Mouse (Mus musculus) heart, embryonic 16.5 days (tissue): Measurements from ENCODE around the gene Rimbp3. TPM values are rescaled to one million over a fixed set of nuclear protein-coding genes. Genes with fewer than 3 reads are reported as not detected.
"Not testable (repeated sequence)": the region's sequence is repeated elsewhere in the genome, so short reads cannot be mapped to it uniquely, and the experiment has no call there.

Experiments used
- ATAC-seq: fragments of 200-750 bp; cut with Nextera tagmentation; replicated peaks from 2 replicates; pipeline ENCODE4 v1.8.0; 2017; ENCODE audit warnings: moderate number of reproducible peaks; ENCODE audit not compliant: insufficient read depth, low FRiP score; ENCODE audit errors: extremely low read depth
- H3K27ac ChIP-seq: fragments of 300-500 bp; sonication (generic); 2 replicates; pipeline ENCODE4 v1.5.1; 2014; ENCODE audit warnings: mild to moderate bottlenecking, low read length, control low read depth, moderate library complexity
- H3K27me3 ChIP-seq: fragments of 300-500 bp; sonication (generic); 2 replicates; pipeline ENCODE4 v1.6.1; 2014; ENCODE audit warnings: low read length, mixed read lengths; ENCODE audit not compliant: control insufficient read depth, insufficient read depth
- H3K36me3 ChIP-seq: fragments of 300-500 bp; sonication (generic); 2 replicates; pipeline ENCODE4 v1.6.1; 2014; ENCODE audit not compliant: control insufficient read depth, insufficient read depth
- H3K4me1 ChIP-seq: fragments of 300-500 bp; sonication (generic); 2 replicates; pipeline ENCODE4 v1.6.1; 2014; ENCODE audit warnings: low read length, mixed read lengths; ENCODE audit not compliant: control insufficient read depth, insufficient read depth
- H3K4me2 ChIP-seq: fragments of 300-500 bp; sonication (generic); 2 replicates; pipeline ENCODE4 v1.6.1; 2014; ENCODE audit warnings: low read depth, mild to moderate bottlenecking, control low read depth, low read length
- H3K4me3 ChIP-seq: fragments of 300-500 bp; sonication (generic); 2 replicates; pipeline ENCODE4 v1.5.1; 2014; ENCODE audit warnings: mild to moderate bottlenecking, control low read depth, low read length
- H3K9ac ChIP-seq: fragments of 300-500 bp; sonication (generic); 2 replicates; pipeline ENCODE4 v1.6.1; 2014; ENCODE audit warnings: low read length, control low read depth
- H3K9me3 ChIP-seq: fragments of 300-500 bp; sonication (generic); replicated peaks from 2 replicates; pipeline ENCODE4 v1.6.1; 2016; ENCODE audit warnings: low read length; ENCODE audit not compliant: control insufficient read depth
- WGBS: fragments of 180-500 bp; shearing (Covaris S2); extraction: QIAGEN DNeasy Blood & Tissue Kit; methylation state at CpG from one replicate; pipeline ENCODE4 v1.1.7; 2014; 5-methylcytosine and 5-hydroxymethylcytosine counted together
- polyA plus RNA-seq: library from polyadenylated mRNA; unstranded; fragments of >200 nt; fragmentation: Nextera tagmentation; extraction: Ambion mirVana; gene quantifications from 2 replicates; pipeline ENCODE4 v1.2.1, GENCODE M21; 2015

Rimbp3 gene
- polyA plus RNA-seq = 0.17 and 0.34 TPM in 2 replicates

DNA sequence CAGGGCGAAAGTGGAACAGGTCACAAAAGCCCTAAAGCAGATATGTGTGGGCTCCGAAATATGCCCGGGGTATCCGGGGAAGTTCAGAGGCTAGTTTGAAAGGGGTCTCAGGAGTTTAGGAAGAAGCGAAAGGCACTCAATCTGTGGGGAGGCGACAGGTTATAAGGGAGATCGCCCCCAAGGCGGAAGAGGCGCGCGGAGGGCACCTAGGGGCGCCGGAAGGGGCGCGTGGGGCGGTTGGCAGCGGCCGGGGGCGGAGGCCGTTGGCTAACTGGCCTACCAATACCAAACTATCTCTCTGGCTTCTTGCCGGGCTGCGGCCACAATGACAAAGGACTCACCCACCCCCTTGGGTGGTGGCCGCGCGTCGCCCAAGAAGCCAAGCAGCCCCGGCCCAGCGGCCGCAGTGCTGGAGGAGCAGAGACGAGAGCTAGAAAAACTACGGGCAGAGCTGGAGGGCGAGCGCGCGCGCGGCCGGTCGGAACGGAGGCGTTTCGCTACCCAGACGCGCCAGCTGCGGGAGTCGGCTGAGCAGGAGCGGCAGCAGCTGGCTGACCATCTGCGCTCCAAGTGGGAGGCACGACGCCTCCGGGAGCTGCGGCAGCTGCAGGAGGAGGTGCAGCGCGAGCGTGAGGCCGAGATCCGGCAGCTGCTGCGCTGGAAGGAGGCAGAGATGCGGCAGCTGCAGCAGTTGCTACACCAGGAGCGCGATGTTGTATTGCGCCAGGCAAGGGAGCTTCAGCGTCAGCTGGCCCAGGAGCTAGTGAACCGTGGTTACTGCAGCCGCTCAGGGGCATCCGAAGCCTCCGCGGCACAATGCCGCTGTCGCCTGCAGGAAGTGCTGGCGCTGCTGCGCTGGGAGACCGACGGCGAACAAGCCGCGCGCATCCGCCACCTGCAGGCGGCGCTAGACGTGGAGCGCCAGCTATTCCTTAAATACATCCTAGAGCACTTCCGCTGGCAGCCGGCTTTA is at the start of gene Rimbp3:
Gene Rimbp3 (plus strand): TSS at position 215 of the 973 bp plus-strand sequence.
- H3K27me3 ChIP-seq = peaks cover 8% of the 10 kb centered on the region; the same call in 1 of the 2 replicates
- H3K9ac ChIP-seq = peak within 1 kb of the TSS; percentile 73
- H3K4me1 ChIP-seq = peaks cover 11% of the 10 kb centered on the region
- peak within 1 kb of the TSS; percentile 62 for H3K4me3 ChIP-seq
- H3K4me2 ChIP-seq = peak within 1 kb of the TSS; percentile 96
- no peak within 1 kb of the TSS for H3K27ac ChIP-seq
- H3K9me3 ChIP-seq = no peaks in the 10 kb centered on the region
- under 1% methylated on average over 83 of the region's 85 CpGs for WGBS
- no peaks in the 10 kb centered on the region for H3K36me3 ChIP-seq
- peak; percentile 74 for ATAC-seq

DNA sequence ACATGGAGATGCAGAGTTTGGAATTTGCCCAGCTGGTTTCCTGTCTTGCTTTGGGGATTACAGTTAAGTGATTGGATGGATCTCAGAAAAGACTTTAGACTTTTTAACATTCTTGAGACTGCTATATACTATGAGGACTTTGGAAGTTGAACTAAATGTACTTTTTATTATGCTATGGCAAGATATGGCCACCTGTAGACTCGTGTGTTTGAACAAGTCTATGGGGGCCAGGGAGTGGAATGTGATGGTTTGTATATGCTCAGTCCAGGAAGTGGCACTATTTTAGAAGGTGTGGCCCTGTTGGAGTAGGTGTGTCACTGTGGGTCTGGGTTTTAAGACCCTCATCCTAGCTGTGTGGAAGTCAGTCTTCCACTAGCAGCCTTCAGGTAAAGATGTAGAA is 42.9 kb upstream of the Rimbp3 start:
- H3K27me3 ChIP-seq, H3K4me3 ChIP-seq, ATAC-seq, H3K9me3 ChIP-seq, H3K9ac ChIP-seq, H3K27ac ChIP-seq, H3K4me1 ChIP-seq, H3K4me2 ChIP-seq: not testable (repeated sequence)
- H3K36me3 ChIP-seq = peaks cover 15% of the 10 kb centered on the region
- WGBS = 84% methylated on average over 1 of the region's 1 CpGs

DNA sequence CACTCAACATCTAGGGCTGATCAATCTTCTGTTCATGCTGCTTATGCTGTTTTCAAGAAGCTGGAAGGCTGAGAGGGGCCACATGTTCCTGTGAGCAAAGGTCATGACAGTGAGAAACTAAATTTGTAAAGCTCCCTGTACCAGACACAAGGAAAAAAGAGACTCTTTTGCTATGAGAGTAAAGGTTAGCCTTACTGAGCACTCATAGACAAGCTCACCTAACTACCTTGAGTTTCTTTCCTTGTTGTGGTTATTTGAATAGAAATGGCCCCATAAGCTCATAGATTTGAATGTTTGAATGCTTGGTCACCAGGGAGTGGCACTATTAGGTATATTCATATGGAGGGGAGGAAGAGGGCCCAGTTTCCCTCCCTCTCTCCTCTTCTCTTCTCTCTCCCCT is 41.2 kb upstream of the Rimbp3 start:
- Histone ChIP-seq H3K9me3 (no peaks in the 10 kb centered on the region), H3K4me1 (no peaks in the 10 kb centered on the region), H3K36me3 (peaks cover 18% of the 10 kb centered on the region), H3K27me3 (no peaks in the 10 kb centered on the region), H3K4me2 (no peak overlapping the region), H3K9ac (no peak overlapping the region), H3K27ac (no peak overlapping the region), H3K4me3 (no peak overlapping the region)
- no peak for ATAC-seq

- no peak overlapping the region for H3K4me2 ChIP-seq
- 83% methylated on average over 5 of the region's 5 CpGs for WGBS
- peaks cover 25% of the 10 kb centered on the region for H3K36me3 ChIP-seq
- no peaks in the 10 kb centered on the region for H3K9me3 ChIP-seq
- H3K4me3 ChIP-seq = no peak overlapping the region
- H3K4me1 ChIP-seq = no peaks in the 10 kb centered on the region
- no peaks in the 10 kb centered on the region for H3K27me3 ChIP-seq
- H3K27ac ChIP-seq = no peak overlapping the region
- ATAC-seq = no peak
- H3K9ac ChIP-seq = no peak overlapping the region
Measured at GRCm38 (mm10) chr16:17168049-17168448, 40.4 kb upstream of the Rimbp3 start.

DNA sequence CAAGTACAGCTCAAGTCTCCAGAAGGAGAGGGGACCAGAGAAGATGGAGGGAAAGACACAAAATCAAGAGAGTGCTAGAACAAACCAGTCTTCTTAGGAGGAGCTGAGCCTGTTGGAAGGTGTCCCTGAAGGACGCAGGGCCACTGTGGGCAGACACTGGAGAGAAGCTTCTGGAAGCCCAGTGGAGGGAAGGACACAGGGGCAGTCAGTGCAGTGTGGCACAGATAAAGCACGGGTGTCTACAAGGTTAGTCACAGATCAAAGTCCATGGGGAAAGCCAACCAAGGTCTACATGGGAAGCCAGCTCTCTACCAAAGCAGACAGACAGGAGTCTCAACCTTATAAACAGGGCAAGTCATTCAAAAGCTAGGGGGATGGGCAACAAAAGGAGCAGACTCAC is 32.6 kb upstream of the Rimbp3 start:
- no peak for ATAC-seq
- Histone ChIP-seq H3K27me3 (no peaks in the 10 kb centered on the region), H3K9ac (no peak overlapping the region), H3K36me3 (peaks cover 25% of the 10 kb centered on the region), H3K4me3 (no peak overlapping the region), H3K27ac (no peak overlapping the region), H3K4me2 (no peak overlapping the region), H3K4me1 (no peaks in the 10 kb centered on the region), H3K9me3 (no peaks in the 10 kb centered on the region)
- WGBS = 73% methylated on average over 2 of the region's 2 CpGs

- Histone ChIP-seq H3K27ac (no peak overlapping the region), H3K9ac (no peak overlapping the region), H3K4me1 (no peaks in the 10 kb centered on the region; the same call in none of the 2 replicates), H3K4me2 (no peak overlapping the region), H3K36me3 (peaks cover 18% of the 10 kb centered on the region; the same call in 1 of the 2 replicates), H3K4me3 (no peak overlapping the region), H3K9me3 (no peaks in the 10 kb centered on the region), H3K27me3 (no peaks in the 10 kb centered on the region)
- WGBS = 93% methylated on average over 1 of the region's 1 CpGs
- no peak for ATAC-seq
Measured at GRCm38 (mm10) chr16:17177623-17178170, 30.7 kb upstream of the Rimbp3 start.

- Histone ChIP-seq H3K27me3 (no peaks in the 10 kb centered on the region), H3K9ac (no peak overlapping the region), H3K9me3 (no peaks in the 10 kb centered on the region), H3K4me3 (no peak overlapping the region), H3K27ac (no peak overlapping the region), H3K4me1 (no peaks in the 10 kb centered on the region; the same call in none of the 2 replicates), H3K36me3 (peaks cover 15% of the 10 kb centered on the region; the same call in 1 of the 2 replicates), H3K4me2 (no peak overlapping the region)
- 90% methylated on average over 3 of the region's 3 CpGs for WGBS
- no peak for ATAC-seq
Measured at GRCm38 (mm10) chr16:17179706-17180105, 28.7 kb upstream of the Rimbp3 start.

- WGBS = 65% methylated on average over 4 of the region's 4 CpGs
- H3K27me3 ChIP-seq = no peaks in the 10 kb centered on the region
- no peak for ATAC-seq
- no peak overlapping the region for H3K4me2 ChIP-seq
- no peak overlapping the region for H3K9ac ChIP-seq
- H3K27ac ChIP-seq = no peak overlapping the region
- H3K4me1 ChIP-seq = no peaks in the 10 kb centered on the region; the same call in none of the 2 replicates
- no peak overlapping the region for H3K4me3 ChIP-seq
- H3K9me3 ChIP-seq = no peaks in the 10 kb centered on the region
- H3K36me3 ChIP-seq = peaks cover 3% of the 10 kb centered on the region; the same call in 1 of the 2 replicates
Measured at GRCm38 (mm10) chr16:17181382-17181781, 27.0 kb upstream of the Rimbp3 start.

DNA sequence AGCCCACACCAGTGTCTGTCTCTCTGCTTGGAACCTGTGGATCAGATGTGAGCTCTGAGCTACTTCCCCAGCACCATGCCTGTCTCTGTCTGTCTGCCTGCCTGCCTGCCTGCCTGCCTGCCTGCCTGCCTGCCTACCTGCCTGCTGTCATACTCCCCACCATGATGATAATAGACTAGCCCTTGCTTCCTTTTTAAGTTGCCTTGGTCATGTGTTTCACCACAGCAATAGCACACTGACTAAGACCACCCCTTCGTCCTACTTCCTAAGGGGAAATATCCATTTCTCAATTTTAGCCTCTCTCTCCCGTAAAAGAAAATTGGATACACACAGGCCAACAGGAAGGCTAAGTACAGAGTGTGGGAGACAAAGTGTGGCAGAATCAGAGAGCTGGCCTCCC is 26.3 kb upstream of the Rimbp3 start:
- H3K9ac ChIP-seq = no peak overlapping the region

More for the DNA sequence above, 26.3 kb upstream of the Rimbp3 start:
- Histone ChIP-seq H3K4me2 (no peak overlapping the region), H3K4me3 (no peak overlapping the region), H3K4me1 (no peaks in the 10 kb centered on the region; the same call in none of the 2 replicates), H3K36me3 (peaks cover 3% of the 10 kb centered on the region; the same call in 1 of the 2 replicates), H3K27ac (no peak overlapping the region), H3K27me3 (no peaks in the 10 kb centered on the region), H3K9me3 (no peaks in the 10 kb centered on the region)
- no peak; the same call in 1 of the 2 replicates for ATAC-seq
- 78% methylated on average over 2 of the region's 2 CpGs for WGBS
